Mouse (Mus musculus) embryo, embryonic 9.5 days (tissue): ENCODE data around the gene Aldh6a1.

ENCODE experiments used
- DNase-seq: peaks from one replicate; pipeline ENCODE4 v3.0.0-alpha.2; 2017; ENCODE audit errors: extremely low spot score

Gene Aldh6a1

DNA sequence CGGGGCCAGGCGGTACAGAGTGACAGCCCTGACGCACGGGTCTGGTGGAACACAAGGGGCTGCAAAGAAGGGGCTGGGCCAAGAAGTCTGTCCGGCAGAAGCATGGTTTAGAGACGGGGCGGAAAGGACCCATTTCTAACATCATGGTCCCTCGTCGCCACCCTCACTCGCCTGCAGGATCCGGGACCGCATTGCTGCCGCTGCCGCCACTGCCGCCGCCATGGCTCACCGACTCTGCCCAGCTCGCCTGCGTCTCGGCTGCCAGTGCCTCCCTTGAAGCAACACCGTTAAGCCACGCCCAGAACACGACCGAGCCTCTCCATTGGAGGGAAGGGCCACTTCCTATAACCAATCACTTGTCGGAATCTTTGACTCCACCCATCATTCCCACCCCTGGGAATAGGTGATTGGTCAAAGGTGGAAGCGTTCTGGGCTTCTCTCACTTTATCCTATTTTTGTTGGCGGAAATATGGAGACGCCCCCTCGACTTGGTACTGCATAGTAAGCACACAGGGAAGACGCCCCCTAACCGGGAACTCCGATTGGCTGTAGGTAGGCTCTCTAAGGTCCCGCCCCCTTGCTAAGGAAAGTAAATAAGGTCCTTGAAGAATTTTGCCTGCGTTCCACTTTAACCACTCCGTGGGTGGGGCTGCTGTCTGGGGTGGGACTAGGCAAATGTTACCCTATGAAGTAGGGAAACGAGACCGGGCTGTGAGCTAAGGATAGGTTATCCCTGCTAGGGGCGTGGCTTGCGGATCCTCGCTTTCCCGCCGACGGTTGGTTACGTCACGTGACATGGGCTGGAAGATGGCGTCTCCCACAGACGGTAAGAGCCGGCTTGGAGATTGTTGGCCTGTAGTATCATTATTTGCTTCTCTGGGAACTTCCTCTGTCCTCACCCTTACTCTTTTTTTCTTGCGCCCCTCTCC, at the start of gene Aldh6a1, which contains the start of gene Lin52:
Aldh6a1 (minus strand) TSS at position 287 of the 929 bp plus-strand sequence.
Lin52 (plus strand) TSS at position 705 of the 929 bp plus-strand sequence.
- peak; percentile 96 for DNase-seq

DNA sequence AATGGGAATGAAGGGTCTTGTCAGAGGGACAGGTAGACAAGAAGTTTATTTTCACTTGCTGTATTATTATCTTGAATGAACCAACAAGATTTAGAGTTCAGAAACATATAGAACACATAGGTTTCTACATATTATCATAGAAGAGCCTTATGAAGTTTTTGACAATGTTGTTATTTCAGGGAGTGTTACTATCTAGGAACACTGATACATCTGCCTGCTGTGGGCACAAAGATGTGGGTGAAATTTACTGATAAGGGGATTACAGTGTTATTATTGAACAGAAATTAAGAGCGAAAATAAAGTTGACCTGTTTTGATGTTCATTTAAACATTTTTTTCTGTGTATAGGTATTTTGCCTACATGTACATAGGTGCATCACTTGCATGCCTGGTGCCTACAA, 46.0 kb upstream of the Aldh6a1 start:
- DNase-seq: no peak

DNA sequence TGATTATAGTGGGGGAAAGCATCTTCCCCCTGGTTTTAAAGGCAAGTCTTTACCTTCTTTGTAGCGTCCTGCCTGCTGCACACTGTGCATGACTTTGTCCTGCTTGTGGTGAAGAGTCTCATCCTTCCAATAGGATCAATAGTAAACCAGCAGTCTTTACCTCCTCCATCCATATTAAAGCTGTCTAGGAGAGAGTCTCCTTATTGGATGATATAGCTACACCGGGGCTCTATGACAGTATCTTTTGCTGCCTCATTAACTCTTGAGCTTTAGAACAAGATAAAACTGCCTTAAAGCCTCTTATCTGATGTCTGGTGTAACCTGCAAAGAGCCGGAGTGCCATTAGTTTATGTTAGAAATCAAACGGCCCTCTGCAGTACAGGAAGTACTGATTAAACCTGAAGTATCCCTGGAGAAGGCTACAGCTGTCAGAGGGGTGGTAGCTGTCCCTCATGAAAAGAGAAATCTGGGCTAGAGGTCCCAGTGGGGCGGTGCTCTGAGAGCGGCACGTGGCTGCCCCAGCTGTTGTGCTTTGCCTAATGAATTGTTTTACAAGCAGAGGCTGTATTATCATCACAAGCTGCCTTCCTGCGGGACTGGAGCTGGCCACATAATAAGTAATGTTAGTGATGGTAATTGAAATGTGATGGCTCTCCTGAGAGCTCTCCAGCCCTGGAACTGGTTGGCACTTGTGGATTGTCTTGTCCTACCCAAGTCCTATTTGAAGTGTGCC, 36.7 kb upstream of the Aldh6a1 start:
- DNase-seq: peak; percentile 24

DNA sequence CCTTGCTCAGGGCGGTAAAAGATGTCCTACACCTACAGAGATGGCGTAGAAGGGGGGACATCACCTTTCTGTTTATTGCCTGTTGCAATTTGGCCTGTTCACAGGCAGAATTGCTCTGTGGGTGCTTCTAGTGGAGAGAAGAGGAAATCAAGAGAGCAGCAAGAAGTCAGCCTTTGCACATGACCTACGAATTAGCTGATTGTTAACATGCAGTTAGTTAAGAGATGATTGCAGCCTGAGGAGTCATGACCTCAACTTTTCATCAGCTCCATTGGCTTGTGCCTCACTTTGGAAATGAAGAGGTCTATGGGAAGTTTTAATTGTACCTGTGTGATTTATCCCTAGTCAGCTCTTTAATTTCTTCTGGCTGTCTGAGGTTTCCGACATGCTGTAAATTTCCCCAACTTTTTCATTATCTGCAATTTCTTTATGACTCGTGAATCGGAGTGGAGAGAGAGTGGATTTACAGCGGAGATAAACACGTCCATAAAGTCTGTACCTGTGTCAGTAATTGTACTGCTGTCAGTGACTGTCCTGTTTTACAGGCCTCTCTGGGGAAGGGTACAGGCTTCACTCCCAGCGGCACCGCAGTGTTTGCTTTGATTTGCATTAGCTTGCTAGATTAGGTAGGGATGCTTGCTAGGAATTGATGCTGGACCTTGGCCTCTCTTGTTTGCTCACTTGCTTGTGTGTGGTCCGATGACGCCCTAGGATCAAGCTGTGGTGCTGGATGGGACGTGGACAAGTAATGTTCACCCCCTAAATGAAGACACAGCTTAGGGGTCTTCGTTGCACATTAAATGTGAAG, 32.2 kb upstream of the Aldh6a1 start:
- DNase-seq: no peak

DNA sequence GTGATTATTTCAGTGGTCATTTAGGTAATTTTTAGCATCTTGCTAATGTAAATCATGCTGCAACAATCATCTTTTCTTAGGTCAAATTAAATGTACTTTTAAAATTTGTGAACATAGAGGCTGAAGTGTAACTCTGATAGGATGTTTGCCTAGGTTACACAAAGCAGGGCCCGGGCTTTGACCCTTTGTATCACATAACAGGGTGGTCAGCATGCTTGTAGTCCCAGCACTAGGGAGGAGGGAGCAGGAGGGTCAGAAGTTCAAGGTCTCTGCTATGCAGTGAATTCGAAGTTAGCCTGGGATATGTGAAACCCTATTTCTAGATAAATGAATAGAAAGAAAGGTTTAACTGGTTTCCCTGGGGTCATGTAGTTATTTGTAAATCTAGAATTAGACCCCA, 30.4 kb upstream of the Aldh6a1 start:
- DNase-seq: no peak

DNA sequence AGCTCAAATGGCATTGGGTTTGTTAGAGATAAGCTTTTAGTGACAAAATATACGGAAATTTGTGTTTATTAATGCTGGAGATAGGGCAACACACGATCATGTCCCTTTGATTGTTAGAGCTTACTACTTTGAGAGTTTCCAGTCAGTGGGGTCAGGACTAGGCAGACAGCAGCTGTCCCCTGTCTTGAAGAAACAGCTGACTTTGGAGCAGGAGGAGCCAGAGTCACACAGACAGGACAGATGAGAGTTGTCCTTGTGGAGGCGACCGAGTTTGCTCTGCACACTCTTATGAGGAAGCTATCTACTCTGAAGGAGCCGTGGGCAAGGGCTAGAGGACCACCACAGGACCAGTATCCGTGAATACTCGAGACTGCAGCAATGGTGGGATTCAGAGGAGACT, 28.1 kb upstream of the Aldh6a1 start:
- DNase-seq: no peak

DNA sequence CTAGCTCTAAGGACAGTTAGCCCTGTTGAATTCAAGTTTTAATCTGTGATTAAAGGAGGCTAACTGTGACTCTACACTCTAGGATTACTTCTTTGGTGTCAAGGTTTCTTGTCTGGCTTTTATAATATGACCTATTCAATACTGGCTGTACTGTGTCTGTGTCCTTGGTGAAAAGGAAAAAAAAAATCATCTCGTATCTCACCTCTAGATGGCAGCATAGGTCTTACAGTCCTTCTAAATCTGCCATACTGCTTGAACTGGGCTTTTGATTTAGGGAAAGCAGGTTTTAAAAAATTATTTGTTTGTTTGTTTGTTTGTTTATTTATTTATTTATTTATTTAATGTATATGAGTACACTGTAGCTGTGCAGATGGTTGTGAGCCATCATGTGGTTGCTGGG, 17.9 kb upstream of the Aldh6a1 start:
- peak; percentile 27 for DNase-seq

DNA sequence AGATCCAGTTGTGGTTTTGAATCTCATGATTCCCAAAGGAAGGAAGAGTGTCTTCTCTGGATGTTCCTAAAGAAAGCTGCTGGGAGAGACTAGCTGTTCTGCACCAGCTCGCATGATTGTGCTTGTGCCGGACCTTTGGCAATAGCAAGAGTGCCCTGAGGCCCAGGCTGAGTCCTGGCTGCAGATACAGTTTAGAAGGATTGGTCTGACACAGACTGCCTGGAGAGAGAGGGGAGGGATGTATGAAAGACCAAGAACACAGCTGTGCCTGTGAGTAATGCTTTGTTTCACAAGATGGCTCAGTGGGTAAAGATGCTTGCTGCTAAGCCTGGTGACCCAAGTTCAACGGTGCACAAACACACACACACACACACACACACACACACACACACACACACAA, 12.1 kb upstream of the Aldh6a1 start:
- DNase-seq: no peak

DNA sequence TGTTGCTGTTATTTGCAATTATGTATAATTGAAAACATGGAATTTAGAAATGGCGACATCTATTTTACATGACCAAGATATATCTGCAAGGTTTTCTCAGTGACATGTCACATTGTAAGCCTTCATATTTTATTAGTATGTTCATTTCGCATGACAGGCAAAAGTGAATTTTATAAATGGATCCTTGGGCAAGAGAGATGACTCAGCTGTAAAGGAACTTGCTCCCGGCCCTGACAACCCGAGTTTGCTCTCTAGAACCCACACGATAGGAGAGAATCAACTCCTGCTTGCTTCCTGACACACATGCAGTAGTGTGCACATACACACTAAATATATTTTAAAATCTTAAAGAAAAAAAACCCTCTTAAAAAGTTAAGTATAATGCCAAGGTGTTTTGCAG, 10.6 kb upstream of the Aldh6a1 start:
- no peak for DNase-seq

DNA sequence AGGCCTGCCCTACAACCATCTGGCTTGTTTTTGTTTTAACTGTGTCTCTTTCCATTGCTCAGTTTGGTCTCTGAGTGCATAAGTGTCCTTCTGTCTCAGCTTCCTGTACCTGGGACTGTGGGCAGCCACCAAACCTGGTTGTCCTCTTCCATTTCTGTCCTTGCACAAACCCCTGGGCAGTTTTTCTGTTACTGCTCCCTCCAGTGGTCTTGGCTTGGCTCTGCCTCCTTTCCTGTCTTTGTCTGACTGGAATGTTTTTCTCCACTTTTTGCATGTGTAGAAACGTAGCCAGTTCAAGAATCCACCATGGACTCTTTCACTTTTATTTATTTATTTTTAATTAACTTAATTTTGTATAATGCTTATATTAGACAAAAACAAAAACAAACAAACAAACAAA, 9.0 kb upstream of the Aldh6a1 start:
- DNase-seq: no peak

DNA sequence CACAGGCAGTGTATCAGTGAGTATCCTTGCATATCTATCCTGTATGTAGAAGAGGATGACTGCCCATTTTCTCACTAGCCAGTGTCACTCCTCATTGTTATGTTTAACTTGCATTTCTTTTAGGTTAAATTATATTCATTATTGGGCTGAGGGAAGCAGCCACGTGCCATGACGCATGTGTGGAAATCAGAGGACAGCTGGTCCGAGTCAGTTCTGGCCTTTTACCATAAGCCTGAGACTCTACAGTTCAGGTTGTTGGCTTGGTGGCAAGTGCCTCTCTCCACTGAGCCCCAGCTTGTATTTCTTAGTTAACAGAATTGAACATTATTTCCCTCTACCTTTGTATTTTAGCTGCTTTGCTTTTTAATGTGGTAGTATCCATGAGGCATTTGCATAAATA, 6.1 kb upstream of the Aldh6a1 start:
- DNase-seq: no peak

DNA sequence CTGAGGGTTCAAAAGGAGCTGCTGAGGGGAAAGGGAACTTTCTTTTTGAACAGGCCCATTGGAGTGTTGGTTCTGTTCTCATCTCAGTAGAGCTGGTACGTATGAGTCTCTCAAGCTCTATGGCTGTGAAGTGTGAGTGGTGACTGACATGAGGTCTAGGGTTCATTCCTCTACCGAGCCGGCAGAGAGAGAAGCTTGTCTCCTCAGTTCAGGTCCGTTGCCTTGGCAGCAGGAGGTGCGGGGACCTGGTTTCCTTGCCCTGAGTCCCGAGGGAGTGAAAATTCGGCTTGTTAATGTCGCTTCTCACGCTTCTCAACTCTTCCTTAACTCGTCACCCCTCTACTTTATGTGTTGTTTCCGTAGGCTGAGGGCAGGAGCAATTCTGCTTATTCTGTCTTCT, 997 bp upstream of the Aldh6a1 start:
- DNase-seq: no peak

DNA sequence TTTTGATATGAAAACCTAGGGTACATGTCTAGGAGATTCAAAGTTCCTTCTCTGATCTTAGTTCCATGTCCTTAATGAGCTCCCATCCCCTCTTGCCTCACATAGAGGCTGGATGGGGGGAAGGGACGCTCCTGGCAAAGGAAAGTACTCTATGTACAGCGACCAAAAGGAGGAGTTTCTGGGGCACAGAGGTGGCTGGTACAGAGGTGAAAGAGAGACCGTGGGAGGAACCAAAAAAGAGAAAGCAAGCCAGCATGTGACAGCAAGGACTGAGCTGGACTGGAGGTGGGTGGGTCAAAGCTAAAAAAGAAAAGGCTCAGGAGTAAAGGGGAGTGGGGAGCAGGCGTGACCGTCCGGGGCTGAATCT, 470 bp downstream of the Aldh6a1 start:
- no peak for DNase-seq

DNA sequence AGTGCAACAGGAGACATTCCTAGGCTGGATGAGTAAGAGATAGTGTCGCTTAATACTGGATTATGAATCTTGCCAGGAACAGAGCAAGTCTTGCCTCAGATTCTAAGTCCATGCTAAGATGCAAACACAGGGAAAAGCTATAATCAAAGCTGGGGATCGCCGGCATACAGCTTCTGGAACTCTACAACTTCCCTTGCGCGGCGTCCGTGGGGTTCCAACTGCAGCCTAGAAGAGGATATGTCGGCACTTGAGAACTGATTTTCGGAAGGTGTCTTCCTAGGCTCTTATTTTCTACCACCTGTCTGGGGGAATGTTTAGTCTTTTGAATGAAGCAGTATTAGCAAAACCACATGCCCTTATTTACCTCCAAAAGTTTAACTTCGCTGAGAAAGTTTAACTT, 917 bp downstream of the Aldh6a1 start:
- no peak for DNase-seq

DNA sequence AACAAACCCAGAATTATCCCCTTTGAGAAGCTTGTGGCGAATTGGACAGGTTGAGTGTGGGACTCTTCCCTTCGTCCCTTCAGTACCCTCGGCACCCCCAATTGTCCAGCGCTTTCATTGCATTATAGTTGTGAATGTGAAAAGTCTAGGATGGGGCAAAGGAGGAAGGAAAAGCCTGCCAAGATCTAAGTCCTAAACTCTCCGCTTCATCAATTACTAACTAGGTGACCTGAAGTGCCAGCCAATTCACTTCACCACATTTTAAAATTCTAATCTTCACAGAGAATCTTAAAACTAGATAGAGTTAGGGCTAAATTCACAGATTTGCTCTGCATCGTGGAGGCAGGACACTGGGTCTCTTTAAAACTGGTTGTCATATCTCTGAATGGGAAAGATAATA, 2.6 kb downstream of the Aldh6a1 start:
- no peak for DNase-seq

DNA sequence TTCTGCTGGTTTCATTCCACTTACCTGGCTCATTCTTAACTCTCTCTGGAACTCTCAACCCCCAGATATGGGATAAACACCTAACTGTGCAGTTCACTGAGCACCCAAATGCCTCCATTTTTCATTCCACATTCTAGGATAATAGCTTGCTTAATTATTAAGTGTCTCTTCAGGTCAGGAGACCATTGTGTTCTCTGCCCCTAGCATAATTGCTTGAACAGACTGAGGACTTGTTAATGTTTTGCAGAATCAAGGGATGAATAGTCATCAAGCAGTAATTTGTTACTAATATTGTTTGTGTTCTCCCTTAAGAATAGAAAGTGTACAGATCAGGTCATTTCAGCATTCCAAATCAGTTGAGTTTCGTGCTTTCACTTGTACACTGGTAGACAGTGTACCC, 3.4 kb downstream of the Aldh6a1 start:
- DNase-seq: no peak

DNA sequence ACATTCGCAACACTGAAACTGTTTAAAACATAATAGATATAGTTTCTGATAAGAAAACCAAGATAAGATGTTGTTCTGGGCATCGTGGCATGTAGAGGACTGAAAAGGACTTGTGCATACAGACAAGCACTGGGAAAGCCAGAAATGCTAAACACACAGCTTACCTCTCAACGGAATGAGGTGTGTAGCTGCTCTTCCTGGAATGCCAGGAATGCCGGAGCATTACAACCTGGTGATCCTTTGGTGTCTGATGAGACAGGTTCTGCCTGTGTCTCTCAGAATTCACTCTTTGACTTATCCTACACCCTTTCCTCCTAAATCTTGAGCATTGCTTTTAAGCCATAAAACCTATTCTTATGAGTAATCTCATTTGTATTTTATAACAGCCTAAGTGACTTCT, 8.3 kb downstream of the Aldh6a1 start:
- DNase-seq: no peak

DNA sequence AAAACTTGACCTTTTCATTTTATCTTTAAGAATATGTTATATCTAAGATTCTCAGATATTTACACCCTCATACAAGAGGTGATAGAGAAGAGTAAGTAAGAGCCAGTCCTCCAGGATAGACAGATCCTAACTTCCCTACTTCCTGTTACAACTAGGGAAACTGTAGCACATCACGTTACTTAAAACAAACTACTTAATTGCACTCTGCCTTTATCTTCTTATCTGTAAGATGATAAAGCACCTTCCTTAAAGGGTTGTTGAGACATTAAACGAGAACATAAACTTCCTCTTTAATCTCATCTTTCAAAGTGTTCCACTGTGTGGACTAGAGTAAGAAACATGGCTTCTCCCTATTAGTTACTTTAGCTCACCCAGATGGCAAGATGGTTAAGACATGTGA, 12.1 kb downstream of the Aldh6a1 start:
- DNase-seq: no peak

DNA sequence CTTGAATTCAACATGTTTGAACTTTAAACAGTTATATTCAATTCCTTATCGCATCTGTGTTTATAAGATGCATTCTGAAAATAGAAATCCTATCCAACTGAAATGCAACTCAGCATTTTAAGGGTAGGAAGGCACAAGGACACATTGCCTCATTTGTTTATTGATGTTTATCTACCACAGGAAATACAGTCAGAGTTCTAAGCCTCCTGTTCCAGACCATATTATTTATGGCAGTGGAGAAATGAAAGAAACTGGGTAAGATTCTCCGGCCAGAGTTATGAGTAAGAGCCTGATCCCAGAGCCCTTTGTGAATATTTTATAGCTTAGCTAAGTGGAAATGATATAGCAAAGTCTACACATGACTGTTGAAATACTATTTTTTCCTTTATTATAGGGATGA, 21.0 kb downstream of the Aldh6a1 start:
- no peak for DNase-seq

DNA sequence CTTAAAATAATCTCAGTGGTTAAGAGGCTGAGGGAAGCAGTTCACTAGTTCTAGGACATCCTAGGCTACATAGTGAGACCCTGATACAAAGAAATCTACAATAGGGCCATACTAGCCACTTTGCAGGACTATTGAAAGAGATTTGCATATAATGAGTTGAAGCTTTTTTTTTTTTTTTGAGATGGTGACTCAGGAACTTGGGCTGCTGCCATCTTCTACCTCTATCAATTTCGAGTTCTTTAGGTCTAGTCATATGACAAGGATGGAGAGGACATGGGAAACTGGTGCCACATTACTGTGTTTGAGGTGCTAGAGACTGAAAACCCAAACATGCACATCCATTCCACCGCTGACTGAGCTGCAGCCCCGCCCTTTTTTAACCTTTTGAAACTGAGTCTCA, 26.8 kb downstream of the Aldh6a1 start:
- no peak for DNase-seq

DNA sequence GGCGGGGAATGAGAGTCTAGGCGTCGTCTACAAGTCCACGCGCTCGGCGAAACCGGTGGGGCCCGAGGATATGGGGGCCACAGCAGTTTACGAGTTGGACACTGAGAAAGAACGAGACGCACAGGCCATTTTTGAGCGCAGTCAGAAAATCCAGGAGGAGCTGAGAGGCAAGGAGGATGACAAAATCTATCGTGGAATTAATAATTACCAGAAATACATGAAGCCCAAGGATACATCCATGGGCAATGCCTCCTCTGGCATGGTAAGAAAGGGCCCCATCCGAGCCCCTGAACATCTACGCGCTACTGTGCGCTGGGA, 33.2 kb downstream of the Aldh6a1 start:
- no peak for DNase-seq

DNA sequence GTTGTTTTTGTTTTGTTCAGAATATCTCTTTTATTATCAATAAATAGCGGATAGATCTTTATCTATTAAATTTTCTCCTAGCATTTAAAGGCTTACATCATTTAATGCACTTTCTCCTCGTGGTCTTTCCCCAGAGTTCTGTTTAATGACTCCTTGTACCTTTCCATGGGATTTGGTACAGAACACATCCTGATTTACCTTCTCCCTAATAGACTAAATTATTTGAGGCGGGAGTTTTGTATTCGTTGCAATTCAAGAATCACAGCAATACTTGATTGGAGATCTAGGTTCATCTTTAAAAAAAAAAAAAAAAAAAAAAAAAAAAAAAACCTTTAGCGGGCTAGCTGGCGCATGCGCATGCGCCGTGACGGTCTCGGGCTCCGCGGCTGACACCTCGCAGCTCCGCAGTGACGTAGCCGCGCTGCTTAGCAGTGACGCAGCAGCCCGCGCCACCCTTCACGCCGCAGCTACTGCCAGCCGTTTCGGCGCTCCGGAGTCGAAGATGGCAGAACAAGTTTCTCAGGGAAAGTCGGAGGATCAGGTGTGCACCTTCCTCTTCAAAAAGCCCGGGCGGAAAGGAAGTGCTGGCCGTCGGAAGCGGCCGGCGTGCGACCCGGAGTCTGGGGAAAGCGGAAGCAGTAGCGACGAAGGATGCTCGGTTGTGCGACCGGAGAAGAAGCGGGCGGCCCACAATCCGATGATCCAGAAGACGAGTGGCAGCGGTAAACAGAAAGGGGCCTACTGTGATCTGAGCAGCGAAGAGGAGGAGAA, 33.8 kb downstream of the Aldh6a1 start, which contains the start of gene Rnf113a2:
Rnf113a2 (plus strand) TSS at position 363 of the 771 bp plus-strand sequence.
- DNase-seq: peak; percentile 81
